Mouse (Mus musculus): ENCODE measurements around the gene Snx29. TPM values are rescaled to one million over a fixed set of nuclear protein-coding genes. Genes with fewer than 3 reads are reported as not detected.

Snx29 gene
- polyA plus RNA-seq, 1 experiment from 2014 or later = 22.7 TPM

GRCm38 (mm10) chr16:11705456-11705855 lies 382.7 kb downstream of the Snx29 start:
- H3K4me3 ChIP-seq = no peak overlapping the region
- no peaks in the 10 kb centered on the region for H3K27me3 ChIP-seq (replicated peaks)
- H3K9ac ChIP-seq = no peak overlapping the region
- no peak overlapping the region for H3K4me2 ChIP-seq
- no peak for ATAC-seq (replicated peaks)
- H3K27ac ChIP-seq = no peak overlapping the region
- H3K9me3 ChIP-seq = no peaks in the 10 kb centered on the region
- H3K4me1 ChIP-seq = no peaks in the 10 kb centered on the region
- 78% methylated on average over 4 of the region's 4 CpGs for WGBS
- H3K36me3 ChIP-seq (replicated peaks) = no peaks in the 10 kb centered on the region

DNA sequence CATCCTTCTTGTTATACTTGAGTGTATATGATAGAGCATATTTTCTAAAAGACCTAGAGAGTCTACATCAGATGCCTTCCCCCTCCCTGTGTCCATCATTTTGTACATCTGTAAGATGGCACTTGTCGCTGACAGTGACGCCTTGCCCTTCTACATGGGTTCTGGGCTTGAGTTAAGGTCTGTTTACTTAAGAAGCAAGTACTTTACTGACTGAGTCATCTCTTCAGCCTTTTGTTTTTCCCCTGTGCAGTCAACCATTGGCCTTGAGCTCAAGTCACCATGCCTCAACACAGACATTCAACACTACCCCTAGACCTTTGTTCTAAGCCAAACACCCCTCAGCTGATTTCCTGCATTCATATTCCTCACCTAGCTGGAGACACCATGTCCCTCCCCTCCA lies 385.4 kb downstream of the Snx29 start:
- Histone ChIP-seq H3K27ac (no peak overlapping the region), H3K4me1 (no peaks in the 10 kb centered on the region), H3K4me2 (no peak overlapping the region), H3K9ac (no peak overlapping the region), H3K9me3 (no peaks in the 10 kb centered on the region), H3K36me3 (replicated peaks) (no peaks in the 10 kb centered on the region), H3K27me3 (replicated peaks) (no peaks in the 10 kb centered on the region), H3K4me3 (no peak overlapping the region)
- ATAC-seq (replicated peaks) = no peak
- 95% methylated on average over 2 of the region's 2 CpGs for WGBS

GRCm38 (mm10) chr16:11709382-11709781 lies 386.7 kb downstream of the Snx29 start:
- no peak overlapping the region for H3K27ac ChIP-seq
- 88% methylated on average over 4 of the region's 4 CpGs for WGBS

GRCm38 (mm10) chr16:11709999-11710667 lies 387.4 kb downstream of the Snx29 start:
- H3K36me3 ChIP-seq (replicated peaks) = no peaks in the 10 kb centered on the region
- no peaks in the 10 kb centered on the region for H3K4me1 ChIP-seq
- no peak overlapping the region for H3K4me2 ChIP-seq
- H3K27me3 ChIP-seq (replicated peaks) = no peaks in the 10 kb centered on the region
- no peak overlapping the region for H3K4me3 ChIP-seq
- no peak overlapping the region for H3K27ac ChIP-seq
- no peak for ATAC-seq (replicated peaks)
- H3K9me3 ChIP-seq = no peaks in the 10 kb centered on the region
- H3K9ac ChIP-seq = no peak overlapping the region
- WGBS = 57% methylated on average over 5 of the region's 5 CpGs

More at GRCm38 (mm10) chr16:11709382-11709781, 386.7 kb downstream of the Snx29 start:
- no peaks in the 10 kb centered on the region for H3K4me1 ChIP-seq
- H3K9ac ChIP-seq = no peak overlapping the region
- no peaks in the 10 kb centered on the region for H3K27me3 ChIP-seq (replicated peaks)
- H3K36me3 ChIP-seq (replicated peaks) = no peaks in the 10 kb centered on the region
- no peaks in the 10 kb centered on the region for H3K9me3 ChIP-seq
- H3K4me2 ChIP-seq = no peak overlapping the region
- no peak for ATAC-seq (replicated peaks)
- no peak overlapping the region for H3K4me3 ChIP-seq

- Histone ChIP-seq H3K4me1 (no peaks in the 10 kb centered on the region), H3K9me3 (no peaks in the 10 kb centered on the region), H3K27me3 (replicated peaks) (no peaks in the 10 kb centered on the region), H3K36me3 (replicated peaks) (no peaks in the 10 kb centered on the region), H3K9ac (no peak overlapping the region), H3K4me3 (no peak overlapping the region), H3K27ac (no peak overlapping the region), H3K4me2 (no peak overlapping the region)
- 29% methylated on average over 2 of the region's 2 CpGs for WGBS
- no peak for ATAC-seq (replicated peaks)
Observed at GRCm38 (mm10) chr16:11713265-11713865, 390.7 kb downstream of the Snx29 start.

- no peak for ATAC-seq (replicated peaks)
- Histone ChIP-seq H3K9ac (no peak overlapping the region), H3K4me1 (no peaks in the 10 kb centered on the region), H3K27ac (no peak overlapping the region), H3K27me3 (replicated peaks) (no peaks in the 10 kb centered on the region), H3K4me2 (no peak overlapping the region), H3K36me3 (replicated peaks) (no peaks in the 10 kb centered on the region), H3K9me3 (no peaks in the 10 kb centered on the region), H3K4me3 (no peak overlapping the region)
- WGBS = 98% methylated on average over 1 of the region's 1 CpGs
Observed at GRCm38 (mm10) chr16:11716932-11717331, 394.2 kb downstream of the Snx29 start.

DNA sequence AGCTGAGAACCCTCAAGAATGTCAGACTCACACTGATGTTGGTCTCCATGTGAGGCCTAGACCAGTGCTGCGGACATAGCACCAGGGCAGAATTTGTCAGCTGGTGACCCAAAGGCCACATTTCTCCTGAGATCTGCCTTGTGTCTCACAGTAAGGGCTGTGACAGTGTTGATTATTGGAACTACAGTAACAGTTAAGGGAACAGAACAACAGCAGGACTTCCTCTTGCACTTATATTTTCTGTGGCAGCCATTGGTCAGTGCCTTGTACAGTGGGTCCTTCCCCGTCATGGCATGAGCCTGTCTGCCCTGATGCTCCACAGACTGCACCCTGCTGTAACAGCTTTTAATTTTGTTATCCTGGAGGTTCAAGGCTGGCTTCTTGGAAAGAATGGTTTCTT lies 403.2 kb downstream of the Snx29 start:
- H3K9ac ChIP-seq = no peak overlapping the region
- no peak for ATAC-seq (replicated peaks)
- H3K27ac ChIP-seq = no peak overlapping the region
- no peak overlapping the region for H3K4me2 ChIP-seq
- WGBS = 88% methylated on average over 2 of the region's 2 CpGs
- no peaks in the 10 kb centered on the region for H3K27me3 ChIP-seq (replicated peaks)
- H3K4me3 ChIP-seq = no peak overlapping the region
- no peaks in the 10 kb centered on the region for H3K36me3 ChIP-seq (replicated peaks)
- no peaks in the 10 kb centered on the region for H3K9me3 ChIP-seq
- no peaks in the 10 kb centered on the region for H3K4me1 ChIP-seq

- H3K36me3 ChIP-seq (replicated peaks) = no peaks in the 10 kb centered on the region
- H3K27me3 ChIP-seq (replicated peaks) = no peaks in the 10 kb centered on the region
- no peaks in the 10 kb centered on the region for H3K9me3 ChIP-seq
- no peak overlapping the region for H3K4me3 ChIP-seq
- H3K9ac ChIP-seq = no peak overlapping the region
- ATAC-seq (replicated peaks) = no peak
- H3K4me1 ChIP-seq = no peaks in the 10 kb centered on the region
- no peak overlapping the region for H3K4me2 ChIP-seq
- H3K27ac ChIP-seq = no peak overlapping the region
- WGBS = 93% methylated on average over 9 of the region's 9 CpGs
Observed at GRCm38 (mm10) chr16:11727331-11727730, 404.6 kb downstream of the Snx29 start.

DNA sequence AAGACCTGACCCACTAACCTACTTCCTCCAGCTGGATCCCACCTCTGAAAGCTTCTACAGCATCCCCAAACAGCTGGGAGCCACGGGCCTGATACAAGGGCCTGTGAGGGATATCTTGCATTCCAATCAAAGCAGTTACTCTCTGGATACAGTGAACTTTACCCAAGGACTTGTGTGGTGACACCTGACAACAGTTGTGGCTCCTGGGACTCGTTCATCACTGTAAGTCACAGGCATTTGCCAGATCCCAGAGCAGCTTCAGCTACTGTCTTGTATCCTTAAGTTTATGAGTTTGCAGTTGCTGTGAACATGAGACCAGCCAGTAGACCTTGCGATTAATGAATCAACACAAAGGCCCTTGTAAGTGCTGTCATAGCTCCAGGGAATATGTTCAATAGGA lies 405.4 kb downstream of the Snx29 start:
- Histone ChIP-seq H3K4me3 (no peak overlapping the region), H3K4me2 (no peak overlapping the region)
- ATAC-seq (replicated peaks) = no peak

GRCm38 (mm10) chr16:11728627-11729026 lies 405.9 kb downstream of the Snx29 start:
- WGBS = 85% methylated on average over 3 of the region's 3 CpGs

More for the DNA sequence above, 405.4 kb downstream of the Snx29 start:
- Histone ChIP-seq H3K36me3 (replicated peaks) (no peaks in the 10 kb centered on the region), H3K27ac (no peak overlapping the region), H3K27me3 (replicated peaks) (no peaks in the 10 kb centered on the region), H3K9ac (no peak overlapping the region), H3K4me1 (no peaks in the 10 kb centered on the region), H3K9me3 (no peaks in the 10 kb centered on the region)
- WGBS = 78% methylated on average over 3 of the region's 3 CpGs

GRCm38 (mm10) chr16:11729111-11729510 lies 406.4 kb downstream of the Snx29 start:
- Histone ChIP-seq H3K27ac (no peak overlapping the region), H3K36me3 (replicated peaks) (no peaks in the 10 kb centered on the region), H3K4me3 (no peak overlapping the region), H3K4me2 (no peak overlapping the region), H3K4me1 (no peaks in the 10 kb centered on the region), H3K9ac (no peak overlapping the region), H3K27me3 (replicated peaks) (no peaks in the 10 kb centered on the region), H3K9me3 (no peaks in the 10 kb centered on the region)
- no peak for ATAC-seq (replicated peaks)
- 88% methylated on average over 6 of the region's 6 CpGs for WGBS

More at GRCm38 (mm10) chr16:11728627-11729026, 405.9 kb downstream of the Snx29 start:
- H3K27ac ChIP-seq = no peak overlapping the region
- ATAC-seq (replicated peaks) = no peak
- H3K9ac ChIP-seq = no peak overlapping the region
- H3K4me1 ChIP-seq = no peaks in the 10 kb centered on the region
- no peaks in the 10 kb centered on the region for H3K36me3 ChIP-seq (replicated peaks)
- H3K9me3 ChIP-seq = no peaks in the 10 kb centered on the region
- no peak overlapping the region for H3K4me3 ChIP-seq
- H3K4me2 ChIP-seq = no peak overlapping the region
- H3K27me3 ChIP-seq (replicated peaks) = no peaks in the 10 kb centered on the region

- ATAC-seq (replicated peaks) = no peak
- H3K9me3 ChIP-seq = no peaks in the 10 kb centered on the region
- no peaks in the 10 kb centered on the region for H3K4me1 ChIP-seq
- H3K27ac ChIP-seq = no peak overlapping the region
- H3K36me3 ChIP-seq (replicated peaks) = no peaks in the 10 kb centered on the region
- H3K4me3 ChIP-seq = no peak overlapping the region
- H3K4me2 ChIP-seq = no peak overlapping the region
- WGBS = 84% methylated on average over 5 of the region's 5 CpGs
- no peak overlapping the region for H3K9ac ChIP-seq
- no peaks in the 10 kb centered on the region for H3K27me3 ChIP-seq (replicated peaks)
Observed at GRCm38 (mm10) chr16:11729815-11730214, 407.1 kb downstream of the Snx29 start.

- H3K4me2 ChIP-seq = no peak overlapping the region
- no peak overlapping the region for H3K27ac ChIP-seq
- no peaks in the 10 kb centered on the region for H3K4me1 ChIP-seq
- no peak overlapping the region for H3K9ac ChIP-seq
- H3K4me3 ChIP-seq = no peak overlapping the region
- H3K36me3 ChIP-seq (replicated peaks) = no peaks in the 10 kb centered on the region
- 88% methylated on average over 5 of the region's 5 CpGs for WGBS
- ATAC-seq (replicated peaks) = no peak
- no peaks in the 10 kb centered on the region for H3K27me3 ChIP-seq (replicated peaks)
- no peaks in the 10 kb centered on the region for H3K9me3 ChIP-seq
Observed at GRCm38 (mm10) chr16:11731014-11731535, 408.4 kb downstream of the Snx29 start.

Data from midbrain, embryonic 15.5 days (tissue).